Mouse (Mus musculus) WW6 (cell line): ENCODE measurements around the gene 1600015I10Rik.

Experiments
- DNase-seq: peaks from one replicate; pipeline ENCODE4 v3.0.0-alpha.2; 2013; ENCODE audit warnings: low read depth, low spot score

Gene 1600015I10Rik

DNA sequence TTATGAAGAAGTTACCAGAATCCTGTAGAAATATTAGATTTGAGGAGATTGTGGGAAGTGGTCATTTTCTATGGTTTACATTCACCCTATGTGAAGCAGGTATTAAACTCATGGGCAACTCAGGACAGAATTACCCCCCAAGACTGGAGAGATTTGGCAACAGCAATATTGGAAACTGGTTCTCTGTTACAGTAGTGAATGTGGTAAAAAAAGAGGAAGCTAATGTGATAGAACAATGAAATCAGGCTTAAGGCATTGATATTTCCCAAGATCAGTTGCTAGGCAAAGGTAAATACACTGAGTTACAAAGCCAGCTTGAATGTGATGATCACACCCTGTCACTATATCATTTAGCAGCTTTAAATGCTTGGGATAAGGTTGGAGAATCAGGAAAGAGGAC, 38.2 kb downstream of the 1600015I10Rik start:
- DNase-seq = no peak

DNA sequence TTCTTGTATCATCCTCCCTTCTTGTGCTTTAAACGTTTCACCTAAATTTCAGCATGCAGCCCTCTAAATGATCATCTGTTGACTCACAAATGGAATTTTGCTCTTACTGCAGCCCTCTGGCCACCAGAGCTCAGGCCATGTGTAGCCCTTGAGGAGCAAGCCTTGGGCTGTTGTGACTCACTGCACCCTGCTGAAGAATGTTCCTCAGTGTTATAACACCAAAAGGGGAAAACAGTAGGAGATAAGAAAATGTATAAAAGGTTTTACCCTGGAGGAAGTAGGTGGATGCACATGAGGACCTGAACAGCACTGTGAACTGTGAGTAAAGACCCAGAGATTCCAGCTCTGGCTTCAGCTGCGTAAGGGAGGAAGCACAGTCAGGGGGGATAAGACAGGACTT, 45.0 kb downstream of the 1600015I10Rik start, which contains the start of gene Doxl2:
Gene Doxl2 (plus strand): TSS at position 301 of the 400 bp plus-strand sequence.
- DNase-seq = no peak

DNA sequence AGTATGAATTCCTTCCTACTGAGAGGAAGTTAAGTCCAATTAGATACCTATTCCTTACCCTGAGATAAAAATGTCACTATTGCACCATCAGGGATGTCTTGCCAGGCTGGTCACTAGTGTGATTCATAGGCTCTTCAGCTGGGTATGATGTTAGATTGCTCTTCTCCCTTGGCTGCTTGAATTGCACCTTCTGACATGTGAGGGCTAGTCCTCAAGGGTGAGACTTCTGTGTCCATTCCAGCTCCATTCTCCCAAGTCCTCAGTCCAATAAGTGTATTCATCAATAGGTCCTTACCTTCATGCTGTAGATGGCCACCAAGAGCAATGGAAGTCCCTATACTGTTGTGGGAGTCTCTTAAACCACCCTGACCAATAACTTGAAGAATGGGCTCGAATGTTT, 49.9 kb downstream of the 1600015I10Rik start:
- DNase-seq = no peak

DNA sequence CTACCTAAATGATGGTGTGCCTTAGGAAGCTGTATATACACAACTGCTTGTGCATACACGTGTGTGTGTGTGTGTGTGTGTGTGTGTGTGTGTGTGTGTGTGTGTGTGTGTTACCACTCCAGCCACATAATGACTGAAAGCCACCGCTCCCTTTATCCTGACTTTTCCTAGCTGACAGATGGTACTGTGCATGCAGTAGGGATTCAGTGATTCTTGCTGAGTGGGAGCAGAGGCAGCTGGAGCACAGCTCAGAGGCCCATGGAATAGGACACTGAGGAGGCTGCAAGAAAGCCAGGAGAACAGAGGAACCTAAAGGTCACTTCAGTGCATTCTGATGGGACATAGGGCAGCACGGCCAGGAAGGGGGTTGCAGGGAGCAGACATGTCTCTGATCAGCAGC, 52.6 kb downstream of the 1600015I10Rik start:
- DNase-seq = no peak
